Mouse (Mus musculus): ENCODE results near the gene Zdhhc19. TPM values are rescaled to one million over a fixed set of nuclear protein-coding genes. Genes with fewer than 3 reads are reported as not detected.

Gene Zdhhc19
- total RNA-seq, 2 experiments from 2014 or later, result not detected

- no peak for DNase-seq
These were observed 114.6 kb downstream of the Zdhhc19 start for GRCm38 (mm10) chr16:32610460-32611255.

Other genes with a start within 250 kb of the Zdhhc19 start
- gene Fbxo45, start 249.1 kb upstream of the Zdhhc19 start, total RNA-seq (2021), result 10 to 100 TPM; 12.1 to 12.6 TPM
- 1 to 10 TPM; 6.9 to 7.4 TPM for gene Wdr53, start 249.0 kb upstream of the Zdhhc19 start, total RNA-seq (2021)
- gene Smco1, start 224.8 kb upstream of the Zdhhc19 start, total RNA-seq (2021), result 10 to 100 TPM; 22.5 to 25.3 TPM
- 10 to 100 TPM; 12.6 to 12.8 TPM for gene Rnf168, start 218.8 kb upstream of the Zdhhc19 start, total RNA-seq (2021)
- 10 to 100 TPM; 22.4 to 28.3 TPM for gene Ubxn7, start 164.0 kb upstream of the Zdhhc19 start, total RNA-seq (2021)
- not detected for gene Tm4sf19, start 95.8 kb upstream of the Zdhhc19 start, total RNA-seq (2021)
- 1 to 10 TPM; 5.1 to 6.8 TPM for gene Tctex1d2, start 76.6 kb upstream of the Zdhhc19 start, total RNA-seq (2021)
- gene Pcyt1a, start 65.3 kb upstream of the Zdhhc19 start, total RNA-seq (2021), result 100 to 1,000 TPM; 121 to 128 TPM
- under 1 TPM; 0.32 to 0.85 TPM for gene Slc51a, start 8.4 kb upstream of the Zdhhc19 start, total RNA-seq (2021)
- 10 to 100 TPM; 27.1 to 57.1 TPM for gene Tfrc, start 112.7 kb downstream of the Zdhhc19 start, total RNA-seq (2021)
- gene Tnk2, start 147.6 kb downstream of the Zdhhc19 start, total RNA-seq (2021), result 10 to 100 TPM; 20.5 to 22.0 TPM
- under 1 TPM; 0.35 to 0.44 TPM for gene Muc4, start 239.6 kb downstream of the Zdhhc19 start, total RNA-seq (2021)

All from heart, adult 18-20 months (tissue).